Mouse (Mus musculus) neural tube, embryonic 13.5 days (tissue): ENCODE data around the gene Casp7. TPM values are rescaled to one million over a fixed set of nuclear protein-coding genes. Genes with fewer than 3 reads are reported as not detected.

ENCODE experiments used
- ATAC-seq: fragments of 200-750 bp; cut with Nextera tagmentation; 2 replicates; pipeline ENCODE4 v1.8.0; 2017; ENCODE audit warnings: low read depth, mild to moderate bottlenecking, moderate TSS enrichment, moderate library complexity
- H3K27ac ChIP-seq: fragments of 300-500 bp; sonication (generic); replicated peaks from 2 replicates; pipeline ENCODE4 v1.5.1; 2015; ENCODE audit warnings: moderate library complexity, mild to moderate bottlenecking, inconsistent platforms
- H3K27me3 ChIP-seq: fragments of 300-500 bp; sonication (generic); 2 replicates; pipeline ENCODE4 v1.6.1; 2015; ENCODE audit warnings: mild to moderate bottlenecking, inconsistent platforms
- H3K36me3 ChIP-seq: fragments of 300-500 bp; sonication (generic); 2 replicates; pipeline ENCODE4 v1.6.1; 2015; ENCODE audit warnings: mild to moderate bottlenecking, inconsistent platforms
- H3K4me1 ChIP-seq: fragments of 300-500 bp; sonication (generic); replicated peaks from 2 replicates; pipeline ENCODE4 v1.6.1; 2015; ENCODE audit warnings: inconsistent platforms
- H3K4me2 ChIP-seq: fragments of 300-500 bp; sonication (generic); 2 replicates; pipeline ENCODE4 v1.6.1; 2015; ENCODE audit warnings: inconsistent platforms, mild to moderate bottlenecking, moderate library complexity
- H3K4me3 ChIP-seq: fragments of 300-500 bp; sonication (generic); 2 replicates; pipeline ENCODE4 v1.5.1; 2015; ENCODE audit warnings: mild to moderate bottlenecking, inconsistent platforms
- H3K9ac ChIP-seq: fragments of 300-500 bp; sonication (generic); 2 replicates; pipeline ENCODE4 v1.6.1; 2015; ENCODE audit warnings: moderate library complexity, mild to moderate bottlenecking, inconsistent platforms
- H3K9me3 ChIP-seq: fragments of 300-500 bp; sonication (generic); 2 replicates; pipeline ENCODE4 v1.6.1; 2016; ENCODE audit warnings: inconsistent platforms
- WGBS: fragments of 180-500 bp; shearing (Covaris S2); methylation state at CpG from one replicate; pipeline ENCODE4 v1.1.7; 2015; 5-methylcytosine and 5-hydroxymethylcytosine counted together
- polyA plus RNA-seq: library from polyadenylated mRNA; unstranded; fragments of >200 nt; fragmentation: Nextera tagmentation; extraction: Ambion mirVana; gene quantifications from 2 replicates; pipeline ENCODE4 v1.2.1, GENCODE M21; 2015

Gene Casp7
- polyA plus RNA-seq, 1 experiment from 2014 or later = 13.8 TPM

DNA sequence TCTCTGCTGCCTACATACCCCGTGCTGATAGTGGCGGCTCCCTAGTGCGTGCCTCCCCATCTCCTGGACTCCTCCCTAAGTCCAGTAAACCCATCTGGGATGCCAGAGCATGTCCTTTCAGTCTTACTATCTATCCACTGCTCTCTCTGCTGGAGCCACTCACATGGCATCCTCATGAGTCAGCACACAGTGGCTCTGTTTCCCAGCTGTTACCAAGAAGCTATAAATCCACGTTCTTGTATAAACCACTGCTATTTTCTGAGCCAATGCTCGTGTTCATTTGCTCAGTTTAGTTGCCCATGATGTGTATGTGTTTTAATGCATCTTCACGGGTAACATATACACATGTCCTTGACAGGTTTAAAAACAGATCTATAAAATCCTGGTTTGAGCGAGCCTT lies 29.2 kb upstream of the Casp7 start:
- Histone ChIP-seq H3K4me2 (no peak overlapping the region), H3K4me3 (no peak overlapping the region)
- WGBS = 88% methylated on average over 7 of the region's 7 CpGs

GRCm38 (mm10) chr19:56368912-56369311 lies 28.0 kb upstream of the Casp7 start:
- no peaks in the 10 kb centered on the region for H3K27me3 ChIP-seq
- H3K4me2 ChIP-seq = no peak overlapping the region
- no peak overlapping the region for H3K4me3 ChIP-seq
- H3K27ac ChIP-seq = no peak overlapping the region
- no peaks in the 10 kb centered on the region for H3K4me1 ChIP-seq
- H3K9ac ChIP-seq = no peak overlapping the region
- no peaks in the 10 kb centered on the region for H3K36me3 ChIP-seq
- H3K9me3 ChIP-seq = no peaks in the 10 kb centered on the region
- WGBS = 89% methylated on average over 7 of the region's 7 CpGs
- no peak for ATAC-seq

More for the DNA sequence above, 29.2 kb upstream of the Casp7 start:
- H3K27ac ChIP-seq = no peak overlapping the region
- H3K4me1 ChIP-seq = no peaks in the 10 kb centered on the region
- no peaks in the 10 kb centered on the region for H3K27me3 ChIP-seq
- H3K9me3 ChIP-seq = no peaks in the 10 kb centered on the region
- H3K9ac ChIP-seq = no peak overlapping the region
- no peaks in the 10 kb centered on the region for H3K36me3 ChIP-seq
- ATAC-seq = no peak

DNA sequence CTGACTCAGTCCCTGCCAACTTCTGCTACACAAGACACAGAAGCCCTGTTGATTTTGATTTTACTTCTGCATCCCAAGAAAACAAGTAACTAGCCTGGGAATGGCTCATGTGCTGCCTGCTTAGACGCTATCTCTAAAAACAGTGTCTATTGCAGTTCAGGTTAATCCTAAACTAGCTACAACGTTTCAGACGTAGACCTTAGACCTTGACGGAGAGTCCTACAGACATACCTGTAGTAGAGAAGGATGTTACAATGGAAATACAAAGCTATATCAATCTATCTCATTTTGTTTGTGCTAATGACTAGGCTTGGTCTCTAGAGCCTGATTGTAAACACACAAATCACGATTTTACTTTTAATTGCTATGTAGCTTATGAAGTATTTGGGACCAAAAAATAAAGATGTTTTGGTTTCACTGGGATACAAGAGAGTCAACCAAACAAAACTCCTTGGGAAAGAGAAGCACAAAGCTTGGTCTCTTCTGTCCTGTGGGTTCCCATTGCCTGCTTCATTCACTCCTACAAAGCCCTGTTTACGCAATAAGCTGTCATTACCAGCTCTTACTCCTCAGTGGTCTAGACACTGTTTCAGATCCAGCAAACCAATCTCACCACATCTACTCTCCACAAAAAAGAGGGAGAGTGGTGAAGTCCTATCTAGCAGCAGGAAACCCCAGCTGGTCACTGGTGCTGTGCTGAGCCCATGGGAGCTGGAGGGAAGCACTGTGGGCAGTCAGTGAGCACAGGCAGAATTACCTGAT lies 26.4 kb upstream of the Casp7 start:
- Histone ChIP-seq H3K9ac (no peak overlapping the region), H3K4me2 (no peak overlapping the region), H3K27ac (no peak overlapping the region), H3K9me3 (no peaks in the 10 kb centered on the region), H3K36me3 (no peaks in the 10 kb centered on the region), H3K4me1 (no peaks in the 10 kb centered on the region), H3K4me3 (no peak overlapping the region), H3K27me3 (no peaks in the 10 kb centered on the region)
- ATAC-seq = no peak
- 89% methylated on average over 6 of the region's 6 CpGs for WGBS

DNA sequence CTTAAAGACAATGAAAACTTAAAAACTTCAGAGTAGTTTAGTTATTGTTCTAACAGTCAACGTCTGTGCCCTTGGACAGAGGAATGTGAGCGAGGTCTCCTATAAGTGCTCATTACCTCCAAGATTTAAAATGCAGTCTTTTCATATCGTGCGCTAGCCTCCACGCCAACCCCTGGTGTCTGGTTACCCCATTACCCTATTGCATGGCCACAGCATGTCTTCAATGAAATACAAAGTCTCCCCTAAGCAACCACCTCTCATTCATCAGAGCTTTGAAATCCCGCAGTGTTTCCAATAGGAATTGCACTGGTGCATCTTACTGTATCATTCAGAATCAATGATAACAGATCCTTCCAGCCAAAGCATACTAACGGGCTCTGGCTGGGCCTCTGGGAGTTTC lies 24.7 kb upstream of the Casp7 start:
- 70% methylated on average over 7 of the region's 7 CpGs for WGBS
- H3K9ac ChIP-seq = no peak overlapping the region
- H3K9me3 ChIP-seq = no peaks in the 10 kb centered on the region
- H3K4me3 ChIP-seq = no peak overlapping the region
- no peak overlapping the region for H3K4me2 ChIP-seq
- H3K36me3 ChIP-seq = no peaks in the 10 kb centered on the region
- H3K4me1 ChIP-seq = no peaks in the 10 kb centered on the region
- ATAC-seq = no peak
- H3K27ac ChIP-seq = no peak overlapping the region
- no peaks in the 10 kb centered on the region for H3K27me3 ChIP-seq

DNA sequence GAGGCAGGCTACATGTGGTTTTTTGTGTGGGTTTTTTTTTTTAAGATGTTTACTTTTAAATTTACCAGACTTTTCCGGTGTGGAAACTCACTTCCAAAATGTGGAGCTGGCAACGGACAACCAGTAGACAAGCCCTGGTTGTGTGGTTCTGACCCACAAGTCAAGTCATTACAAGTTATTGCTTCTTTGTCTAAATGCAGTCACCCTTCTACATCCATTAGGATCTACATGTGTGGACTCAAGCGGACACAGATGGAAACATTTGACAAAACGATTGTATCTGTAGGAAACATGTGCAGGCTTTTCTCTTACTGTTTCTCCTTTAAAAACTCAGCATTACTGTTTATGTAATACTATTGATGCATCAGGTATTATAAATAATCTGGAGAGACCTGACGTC lies 23.7 kb upstream of the Casp7 start:
- Histone ChIP-seq H3K36me3 (no peaks in the 10 kb centered on the region), H3K4me2 (no peak overlapping the region), H3K27ac (no peak overlapping the region), H3K4me3 (no peak overlapping the region), H3K9me3 (no peaks in the 10 kb centered on the region), H3K9ac (no peak overlapping the region), H3K27me3 (no peaks in the 10 kb centered on the region), H3K4me1 (no peaks in the 10 kb centered on the region)
- 93% methylated on average over 5 of the region's 5 CpGs for WGBS
- no peak for ATAC-seq

- no peak overlapping the region for H3K9ac ChIP-seq
- no peak overlapping the region for H3K4me2 ChIP-seq
- WGBS = 65% methylated on average over 10 of the region's 10 CpGs
- H3K36me3 ChIP-seq = no peaks in the 10 kb centered on the region
- H3K4me3 ChIP-seq = no peak overlapping the region
- ATAC-seq = no peak
- no peak overlapping the region for H3K27ac ChIP-seq
- no peaks in the 10 kb centered on the region for H3K9me3 ChIP-seq
- H3K4me1 ChIP-seq = no peaks in the 10 kb centered on the region
- no peaks in the 10 kb centered on the region for H3K27me3 ChIP-seq
Measured at GRCm38 (mm10) chr19:56374011-56374410, 22.9 kb upstream of the Casp7 start.

- no peak overlapping the region for H3K9ac ChIP-seq
- WGBS = 86% methylated on average over 5 of the region's 5 CpGs
Measured at GRCm38 (mm10) chr19:56378007-56378406, 18.9 kb upstream of the Casp7 start.

DNA sequence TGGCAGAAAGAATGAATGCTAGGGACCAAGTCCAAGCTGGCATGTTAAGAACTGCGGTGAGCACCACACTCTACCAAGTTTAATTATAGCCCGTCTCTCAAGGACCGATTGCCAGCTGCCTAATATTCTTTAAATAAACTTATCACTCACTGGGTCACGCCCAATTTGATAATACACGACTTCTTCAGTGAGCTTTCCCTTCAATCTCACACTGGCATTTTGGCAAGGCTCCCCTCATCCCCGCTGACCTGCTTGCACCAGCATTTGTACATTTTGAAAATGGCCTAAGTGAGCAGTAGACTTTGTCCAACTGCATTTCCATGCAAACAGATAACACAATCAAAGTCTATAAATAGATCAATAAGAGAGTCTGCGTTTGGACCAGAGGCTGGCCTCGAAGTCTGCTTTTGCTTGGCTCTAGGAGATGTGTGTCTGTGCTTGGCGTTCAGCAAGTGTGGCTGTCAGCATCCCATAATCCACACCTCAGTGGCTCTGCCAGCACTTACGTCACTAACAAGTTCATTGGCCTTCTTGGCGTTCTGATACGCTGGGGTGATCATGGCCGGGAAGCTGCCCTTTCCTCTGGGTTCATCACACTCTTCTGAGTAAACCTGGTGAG lies 18.3 kb upstream of the Casp7 start:
- H3K36me3 ChIP-seq = no peaks in the 10 kb centered on the region
- H3K9me3 ChIP-seq = no peaks in the 10 kb centered on the region
- H3K27ac ChIP-seq = no peak overlapping the region
- 85% methylated on average over 13 of the region's 13 CpGs for WGBS
- H3K9ac ChIP-seq = no peak overlapping the region
- no peak overlapping the region for H3K4me2 ChIP-seq
- H3K4me3 ChIP-seq = no peak overlapping the region
- H3K27me3 ChIP-seq = no peaks in the 10 kb centered on the region
- no peaks in the 10 kb centered on the region for H3K4me1 ChIP-seq
- no peak for ATAC-seq

More at GRCm38 (mm10) chr19:56378007-56378406, 18.9 kb upstream of the Casp7 start:
- Histone ChIP-seq H3K4me1 (no peaks in the 10 kb centered on the region), H3K4me3 (no peak overlapping the region), H3K4me2 (no peak overlapping the region), H3K9me3 (no peaks in the 10 kb centered on the region), H3K36me3 (no peaks in the 10 kb centered on the region), H3K27me3 (no peaks in the 10 kb centered on the region), H3K27ac (no peak overlapping the region)
- ATAC-seq = no peak

- no peak overlapping the region for H3K4me2 ChIP-seq
- H3K4me3 ChIP-seq = no peak overlapping the region
- ATAC-seq = no peak
- 88% methylated on average over 7 of the region's 7 CpGs for WGBS
- no peak overlapping the region for H3K9ac ChIP-seq
- H3K4me1 ChIP-seq = no peaks in the 10 kb centered on the region
- no peaks in the 10 kb centered on the region for H3K27me3 ChIP-seq
- H3K27ac ChIP-seq = no peak overlapping the region
- H3K36me3 ChIP-seq = no peaks in the 10 kb centered on the region
- no peaks in the 10 kb centered on the region for H3K9me3 ChIP-seq
Measured at GRCm38 (mm10) chr19:56380341-56380740, 16.6 kb upstream of the Casp7 start.

- no peaks in the 10 kb centered on the region for H3K9me3 ChIP-seq
- H3K36me3 ChIP-seq = no peaks in the 10 kb centered on the region
- no peak overlapping the region for H3K4me2 ChIP-seq
- no peaks in the 10 kb centered on the region for H3K4me1 ChIP-seq
- WGBS = 93% methylated on average over 10 of the region's 10 CpGs
- H3K27ac ChIP-seq = no peak overlapping the region
- ATAC-seq = no peak
- H3K4me3 ChIP-seq = no peak overlapping the region
- no peak overlapping the region for H3K9ac ChIP-seq
- H3K27me3 ChIP-seq = no peaks in the 10 kb centered on the region
Measured at GRCm38 (mm10) chr19:56381407-56381806, 15.5 kb upstream of the Casp7 start.

DNA sequence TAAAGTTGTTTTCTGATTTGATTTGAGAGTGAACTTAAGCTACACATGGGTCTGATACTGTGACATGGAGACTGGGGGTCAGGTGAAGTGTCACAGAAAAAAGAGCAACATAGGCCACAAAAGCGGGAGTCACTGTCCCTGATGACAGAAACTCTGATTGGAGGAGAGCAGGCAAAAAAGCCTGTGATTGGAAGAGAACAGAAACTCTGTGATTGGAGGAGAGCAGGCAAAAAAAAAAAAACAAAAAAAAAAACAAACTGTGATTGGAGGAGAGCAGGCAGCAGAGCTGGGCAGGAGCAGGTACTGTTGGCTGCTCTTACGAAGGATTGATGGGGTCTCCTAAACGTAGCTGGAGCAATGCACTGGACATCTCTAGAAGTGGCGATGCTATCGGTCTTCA lies 11.4 kb upstream of the Casp7 start:
- H3K27ac ChIP-seq = no peak overlapping the region
- H3K36me3 ChIP-seq = no peaks in the 10 kb centered on the region
- no peaks in the 10 kb centered on the region; the same call in 1 of the 2 replicates for H3K27me3 ChIP-seq
- H3K4me3 ChIP-seq = no peak overlapping the region
- no peak for ATAC-seq
- 80% methylated on average over 5 of the region's 5 CpGs for WGBS
- no peak overlapping the region for H3K9ac ChIP-seq
- H3K4me2 ChIP-seq = no peak overlapping the region
- H3K4me1 ChIP-seq = no peaks in the 10 kb centered on the region
- no peaks in the 10 kb centered on the region for H3K9me3 ChIP-seq

DNA sequence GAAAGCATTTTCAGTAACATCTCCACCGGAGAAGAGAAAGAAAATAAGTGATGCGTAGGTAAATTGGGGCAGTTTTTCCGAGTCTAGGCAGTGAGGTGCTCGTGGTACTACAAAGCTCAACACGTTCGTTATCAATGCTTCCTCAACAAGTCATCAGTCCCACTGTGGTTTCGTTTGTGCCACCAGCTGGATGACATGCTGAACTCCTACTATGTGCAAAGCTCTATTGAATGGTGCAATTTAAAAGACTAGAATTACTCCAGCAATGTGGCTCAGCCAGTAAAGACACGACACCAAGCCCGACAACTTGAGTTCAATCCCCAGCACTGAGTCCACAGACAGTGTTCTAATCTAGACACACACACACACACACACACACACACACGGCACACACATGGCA lies 10.8 kb upstream of the Casp7 start:
- no peaks in the 10 kb centered on the region for H3K9me3 ChIP-seq
- no peak overlapping the region for H3K9ac ChIP-seq
- no peaks in the 10 kb centered on the region for H3K4me1 ChIP-seq
- no peak overlapping the region for H3K4me2 ChIP-seq
- 90% methylated on average over 10 of the region's 10 CpGs for WGBS
- no peaks in the 10 kb centered on the region for H3K36me3 ChIP-seq
- H3K27me3 ChIP-seq = peaks cover 2% of the 10 kb centered on the region; the same call in 1 of the 2 replicates
- no peak overlapping the region for H3K4me3 ChIP-seq
- no peak for ATAC-seq
- H3K27ac ChIP-seq = no peak overlapping the region
